Mouse (Mus musculus) liver, adult (tissue): ENCODE data around the gene Cyp24a1.

Source experiments
- GATA4 ChIP-seq: IDR thresholded peaks from 2 replicates; pipeline ENCODE4 v1.6.1; 2014; ENCODE audit warnings: mild to moderate bottlenecking, low read length; ENCODE audit not compliant: insufficient replicate concordance

Gene Cyp24a1

DNA sequence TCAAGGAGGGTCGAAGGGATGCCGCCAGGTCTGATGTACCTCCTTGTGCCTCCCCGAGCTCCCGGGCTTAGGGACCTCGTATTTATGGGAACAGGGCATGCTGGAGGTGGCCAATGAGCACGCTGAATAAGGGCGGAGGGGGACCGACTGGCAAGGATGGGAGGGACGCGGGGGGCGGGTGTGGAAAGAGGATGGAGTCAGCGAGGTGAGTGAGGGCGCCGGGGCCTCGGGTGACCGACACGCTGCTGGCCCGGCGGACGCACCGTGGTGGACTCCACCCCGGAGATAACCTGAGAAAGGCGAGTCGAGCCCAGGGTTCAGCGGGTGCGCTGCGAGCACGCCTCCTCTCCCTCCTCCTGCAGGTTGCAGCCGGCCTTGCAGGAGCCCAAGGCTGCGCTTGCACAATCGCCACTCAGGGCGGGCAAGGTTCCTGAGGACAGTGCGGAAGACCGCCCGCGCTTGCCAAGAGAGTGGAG lies at the start of gene Cyp24a1:
Cyp24a1 (minus strand) TSS at position 55 of the 476 bp plus-strand sequence.
- TF ChIP-seq GATA4 = no peak

DNA sequence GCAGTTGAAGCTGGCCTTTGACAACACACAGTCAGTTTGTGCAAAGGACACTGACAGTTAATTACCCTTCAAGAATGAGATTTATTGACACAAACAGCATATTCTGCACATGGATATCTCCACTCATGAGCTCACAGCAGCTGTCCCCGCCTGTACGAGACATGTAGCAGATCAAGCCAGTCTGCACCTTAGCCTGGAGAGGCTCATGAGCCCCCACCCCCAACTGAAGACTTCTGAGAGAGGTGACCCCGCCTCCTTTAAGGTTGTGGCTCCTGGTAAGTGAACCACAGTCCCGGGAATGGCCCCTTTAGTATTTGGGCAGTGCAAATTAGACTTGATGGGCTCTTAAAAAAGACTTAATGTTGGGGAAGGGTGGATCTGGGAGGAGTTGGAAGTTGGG lies 48.8 kb upstream of the Cyp24a1 start:
- TF ChIP-seq GATA4 = no peak

- no peak for TF ChIP-seq GATA4
Observed at GRCm38 (mm10) chr2:170544950-170545349, 48.0 kb upstream of the Cyp24a1 start.

DNA sequence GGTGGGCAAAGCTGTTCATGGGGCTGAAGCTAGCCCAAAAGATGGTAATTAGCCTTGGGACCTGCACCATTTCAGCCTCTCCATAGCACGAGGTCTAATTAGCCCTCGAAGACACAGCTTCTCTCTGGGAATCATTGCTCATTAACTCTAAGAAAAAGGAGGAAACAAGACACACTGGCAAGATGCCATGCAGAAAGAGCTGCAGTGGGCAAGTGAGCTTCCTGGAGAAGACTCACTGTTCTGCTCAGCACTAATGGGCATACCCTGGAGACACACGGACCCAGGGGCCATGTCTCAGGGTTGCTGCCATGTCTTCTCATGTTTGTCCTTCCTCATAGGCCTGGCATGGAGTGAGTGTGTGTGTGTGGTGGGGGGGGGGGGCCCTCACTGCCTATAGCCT lies 47.2 kb upstream of the Cyp24a1 start:
- no peak for TF ChIP-seq GATA4

- TF ChIP-seq GATA4 = no peak
Observed at GRCm38 (mm10) chr2:170543625-170544024, 46.7 kb upstream of the Cyp24a1 start.

- no peak for TF ChIP-seq GATA4
Observed at GRCm38 (mm10) chr2:170539211-170539610, 42.3 kb upstream of the Cyp24a1 start.

- TF ChIP-seq GATA4 = no peak
Observed at GRCm38 (mm10) chr2:170535841-170536240, 38.9 kb upstream of the Cyp24a1 start.

DNA sequence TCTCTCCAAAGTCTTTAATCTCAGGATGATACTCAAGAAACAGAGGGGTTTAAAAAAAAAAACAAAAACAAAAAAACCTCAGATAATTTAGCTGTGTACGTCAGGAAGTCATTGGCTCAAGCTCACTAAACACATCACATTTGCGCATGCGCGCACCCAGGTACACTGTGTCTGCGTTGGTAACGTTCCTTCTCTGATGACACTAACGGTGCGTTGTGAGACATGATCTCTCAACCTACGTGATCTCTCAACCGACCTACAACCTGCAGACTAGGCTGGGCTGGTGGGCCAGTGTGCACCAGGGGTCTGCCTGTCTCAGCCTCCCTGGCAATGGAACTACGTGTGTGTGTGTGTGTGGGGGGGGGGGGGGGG lies 37.8 kb upstream of the Cyp24a1 start:
- TF ChIP-seq GATA4 = no peak

DNA sequence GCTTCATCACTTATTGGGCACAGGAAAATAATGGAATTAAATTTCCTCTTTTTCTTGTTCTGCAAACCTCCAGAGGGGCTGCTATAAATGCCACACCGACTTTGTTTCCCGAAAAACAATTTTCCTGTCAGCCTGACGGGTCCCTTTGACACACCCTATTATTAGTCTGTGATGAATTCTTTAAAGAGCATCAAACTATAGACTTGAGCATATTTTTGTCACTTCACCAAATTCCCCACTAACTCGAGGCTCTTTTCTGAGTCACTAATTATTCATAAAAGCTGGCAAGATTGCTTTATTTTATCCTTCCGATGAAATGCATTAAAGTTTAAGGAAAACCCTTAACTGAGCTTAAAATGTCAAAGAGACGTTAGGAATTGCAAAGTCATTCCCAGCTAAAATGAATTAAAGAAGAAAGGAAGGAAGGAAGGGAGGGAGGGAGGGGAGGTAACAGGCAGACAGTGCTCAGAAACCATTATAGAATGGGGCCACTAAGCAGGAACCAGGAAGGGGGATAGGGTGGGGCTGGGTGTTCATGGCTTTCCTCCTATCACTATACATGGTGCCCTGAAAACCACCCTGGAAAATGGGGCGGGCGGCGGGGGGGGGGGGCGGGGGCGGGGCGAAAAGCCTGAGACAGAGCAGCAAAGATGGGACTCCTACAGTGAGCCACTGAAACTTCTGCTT lies 37.3 kb upstream of the Cyp24a1 start:
- no peak for TF ChIP-seq GATA4

DNA sequence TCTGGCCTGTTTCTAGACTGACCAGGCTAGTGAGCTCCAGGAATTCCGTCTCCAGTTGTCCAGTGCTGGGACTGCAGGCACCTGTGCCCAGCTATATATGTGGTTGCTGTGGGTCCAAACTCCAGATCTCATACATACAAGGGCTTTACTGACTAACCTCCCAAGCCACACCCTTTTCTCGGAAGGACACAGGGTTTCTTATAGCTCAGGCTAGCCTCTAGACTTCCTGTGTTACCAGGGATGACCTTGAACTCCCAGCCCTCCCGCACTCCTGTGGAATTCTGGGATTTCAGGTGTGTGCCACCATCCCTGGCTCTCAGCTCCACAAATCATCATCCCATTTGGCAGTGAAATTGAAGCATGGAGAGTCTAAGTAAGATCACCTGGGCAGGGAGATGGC lies 33.3 kb upstream of the Cyp24a1 start:
- TF ChIP-seq GATA4 = no peak

GRCm38 (mm10) chr2:170529766-170530165 lies 32.8 kb upstream of the Cyp24a1 start:
- TF ChIP-seq GATA4 = no peak

DNA sequence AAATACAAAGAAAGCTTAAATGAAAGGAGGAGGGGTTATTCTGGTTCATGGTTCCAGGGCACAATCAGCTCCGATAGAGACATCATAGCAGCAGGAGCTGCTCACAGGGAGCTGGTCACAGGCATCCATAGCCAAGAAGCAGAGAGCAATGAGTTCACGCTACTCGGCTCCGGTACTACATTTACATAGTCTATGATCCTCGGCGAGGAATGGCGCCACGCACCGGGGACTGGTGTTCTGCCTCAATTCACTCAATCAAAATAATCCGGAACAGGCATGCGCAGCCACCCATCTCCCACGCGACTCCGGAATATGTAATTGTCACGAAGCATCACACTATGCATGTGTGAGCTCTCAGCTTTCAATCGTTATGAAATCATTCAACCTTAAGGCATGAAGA lies 31.1 kb upstream of the Cyp24a1 start:
- TF ChIP-seq GATA4 = no peak

DNA sequence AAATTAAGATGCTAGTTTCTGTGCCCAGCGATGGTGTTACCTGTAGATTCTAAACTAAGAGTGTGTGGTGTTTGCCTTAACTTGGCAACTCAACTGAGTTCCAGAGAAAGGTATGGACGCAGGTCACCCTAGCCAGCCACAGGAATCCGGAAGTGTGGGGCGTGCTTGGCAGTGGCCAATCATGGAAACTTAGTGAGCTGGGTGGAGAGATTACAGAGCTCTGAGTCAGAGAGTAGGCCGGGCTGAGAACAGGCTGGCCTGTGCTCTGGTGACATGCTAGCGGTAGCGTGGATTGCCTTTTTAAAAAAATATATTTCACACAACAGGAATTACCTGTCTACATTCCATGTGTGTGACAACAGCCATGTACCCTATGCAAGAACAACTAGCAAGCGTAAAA lies 29.6 kb upstream of the Cyp24a1 start:
- TF ChIP-seq GATA4 = no peak

- TF ChIP-seq GATA4 = no peak
Observed at GRCm38 (mm10) chr2:170520321-170520971, 23.5 kb upstream of the Cyp24a1 start.

GRCm38 (mm10) chr2:170513756-170514155 lies 16.8 kb upstream of the Cyp24a1 start:
- TF ChIP-seq GATA4 = no peak

- no peak for TF ChIP-seq GATA4
Observed at GRCm38 (mm10) chr2:170511073-170511891, 14.3 kb upstream of the Cyp24a1 start.
